Mouse (Mus musculus) E14TG2a.4 (cell line): ENCODE measurements around the gene Stard3.

Source experiments
- CTCF ChIP-seq: conservative IDR thresholded peaks from 2 replicates; pipeline ENCODE4 v1.5.1; 2014; ENCODE audit warnings: low read length
- NANOG ChIP-seq: IDR thresholded peaks from 2 replicates; pipeline ENCODE4 v1.6.1; 2014; ENCODE audit warnings: borderline replicate concordance, low read length, mixed read lengths
- POU5F1 ChIP-seq: IDR thresholded peaks from 2 replicates; pipeline ENCODE4 v1.6.1; 2014; ENCODE audit warnings: low read length, borderline replicate concordance

GRCm38 (mm10) chr11:98323136-98323866 lies 34.9 kb upstream of the Stard3 start:
- no peak for TF ChIP-seq CTCF
- TF ChIP-seq POU5F1: no peak
- no peak for TF ChIP-seq NANOG
